Comparison of ENCODE assay signal across 9 mouse cellular contexts in genomic region chr11:67276601-67277174, GRCm38 (mm10). TPM values are rescaled to one million over a fixed set of nuclear protein-coding genes. Genes with fewer than 3 reads are reported as not detected.
DNase-seq lines count a peak whose midpoint lies in the region; ATAC-seq lines count a peak whose summit lies in the region.
"Had no signal": no experiment of that assay in that cellular context is flagged by ENCODE, and none has a peak within 500 bp of the region (broad histone marks: within the 10 kb centered on the region; RNA-seq: fewer than 3 reads in every experiment).

Myh8 (plus strand) TSS chr11:67277124.

- peak; percentile 89 to 95 for DNase-seq in cerebellum, postnatal 10 days
- DNase-seq in left cerebral cortex, postnatal 4 days, result peak; percentile 95
- DNase-seq in left cerebral cortex, postnatal 25 days (ENCODE audit: low spot score in 2 of 2), result no peak
- peak; percentile 74 for DNase-seq in Muller cell, postnatal 12 days (ENCODE audit: inconsistent ontology term)
- DNase-seq in gastrocnemius, postnatal 14 days, result peak; percentile 33
- no peak for DNase-seq in thymus, postnatal 36 days
- DNase-seq in kidney, postnatal 14 days, result no peak
- DNase-seq: heart, adult 18-20 months had no signal

- intact Hi-C loops in left cerebral cortex, postnatal 4 days (cut with DNase I), result no loop called here
- intact Hi-C loops in left cerebral cortex, postnatal 25 days (cut with DNase I), result no loop called here
- intact Hi-C loops in gastrocnemius, postnatal 14 days (cut with DNase I; ENCODE audit: low total_unique reads), result no loop called here

- no peak for ATAC-seq in cerebellum, adult (ENCODE audit: insufficient number of reproducible peaks, low FRiP score, low TSS enrichment)

RNA-seq across cellular contexts. Expression of gene Myh8, which starts in this region (rescaled TPM):
- total RNA-seq in left cerebral cortex, postnatal 4 days (2021), result under 1 TPM; 0.64 to 0.89 TPM
- total RNA-seq in left cerebral cortex, postnatal 25 days (2021), result under 1 TPM; 0.44 to 0.48 TPM
- total RNA-seq in gastrocnemius, postnatal 14 days (2021), result 100 to 1,000 TPM; 405 to 432 TPM

Comparison
In these comparisons a context has a peak if more than half of its experiments do, and no peak if none do; other contexts are left out.
1. RNA of gene Myh8 (total RNA-seq): 405 to 432 TPM in gastrocnemius, postnatal 14 days; 0.64 to 0.89 TPM in left cerebral cortex, postnatal 4 days and 0.44 to 0.48 TPM in left cerebral cortex, postnatal 25 days; every median in the first group is over 100 times any median in the second.
2. Peak in DNase-seq in left cerebral cortex, postnatal 4 days; RNA of the gene not detected or under 1 TPM.
3. DNase-seq: peak in cerebellum, postnatal 10 days (2 of 2), Muller cell, postnatal 12 days (single experiment) and gastrocnemius, postnatal 14 days (single experiment); none in left cerebral cortex, postnatal 25 days (0 of 2), thymus, postnatal 36 days (0 of 2) and kidney, postnatal 14 days (single experiment).